Mouse (Mus musculus) lung, embryonic 14.5 days (tissue): ENCODE data around the gene H2-Q10. TPM values are rescaled to one million over a fixed set of nuclear protein-coding genes. Genes with fewer than 3 reads are reported as not detected.
"Not testable (repeated sequence)": the region's sequence is repeated elsewhere in the genome, so short reads cannot be mapped to it uniquely, and the experiment has no call there.

Experiments used
- ATAC-seq: fragments of 200-750 bp; cut with Nextera tagmentation; 2 replicates; pipeline ENCODE4 v1.8.0; 2017; ENCODE audit warnings: mild to moderate bottlenecking, moderate TSS enrichment, moderate library complexity; ENCODE audit not compliant: insufficient read depth
- DNase-seq: peaks from one replicate; pipeline ENCODE4 v3.0.0-alpha.2; 2015
- H3K27ac ChIP-seq: fragments of 300-500 bp; sonication (generic); 2 replicates; pipeline ENCODE4 v1.5.1; 2014; ENCODE audit warnings: low read depth, mild to moderate bottlenecking, moderate library complexity
- H3K27me3 ChIP-seq: fragments of 300-500 bp; sonication (generic); 2 replicates; pipeline ENCODE4 v1.6.1; 2014; ENCODE audit warnings: low read length, control low read depth; ENCODE audit not compliant: insufficient read depth
- H3K36me3 ChIP-seq: fragments of 300-500 bp; sonication (generic); 2 replicates; pipeline ENCODE4 v1.6.1; 2014; ENCODE audit warnings: control low read depth; ENCODE audit not compliant: insufficient read depth
- H3K4me1 ChIP-seq: fragments of 300-500 bp; sonication (generic); 2 replicates; pipeline ENCODE4 v1.6.1; 2014; ENCODE audit warnings: antibody characterized with exemption, control low read depth; ENCODE audit not compliant: insufficient read depth
- H3K4me2 ChIP-seq: fragments of 300-500 bp; sonication (generic); 2 replicates; pipeline ENCODE4 v1.6.1; 2014; ENCODE audit warnings: mild to moderate bottlenecking
- H3K4me3 ChIP-seq: fragments of 300-500 bp; sonication (generic); 2 replicates; pipeline ENCODE4 v1.5.1; 2014; ENCODE audit warnings: low read depth, low read length
- H3K9ac ChIP-seq: fragments of 300-500 bp; sonication (generic); 2 replicates; pipeline ENCODE4 v1.6.1; 2014
- H3K9me3 ChIP-seq: fragments of 300-500 bp; sonication (generic); 2 replicates; pipeline ENCODE4 v1.6.1; 2016; ENCODE audit warnings: low read depth, low read length, control low read depth
- CTCF ChIP-seq: IDR thresholded peaks from 2 replicates; pipeline ENCODE4 v1.5.1; 2016; ENCODE audit warnings: antibody characterized with exemption, low read depth
- WGBS: fragments of 180-500 bp; shearing (Covaris S2); extraction: QIAGEN DNeasy Blood & Tissue Kit; methylation state at CpG from one replicate; pipeline ENCODE4 v1.1.7; 2014; 5-methylcytosine and 5-hydroxymethylcytosine counted together
- polyA plus RNA-seq: library from polyadenylated mRNA; unstranded; fragments of >200 nt; fragmentation: Nextera tagmentation; extraction: Ambion mirVana; gene quantifications from 2 replicates; pipeline ENCODE4 v1.2.1, GENCODE M21; 2014

H2-Q10 gene
- 0.08 and 0.28 TPM in 2 replicates for polyA plus RNA-seq

DNA sequence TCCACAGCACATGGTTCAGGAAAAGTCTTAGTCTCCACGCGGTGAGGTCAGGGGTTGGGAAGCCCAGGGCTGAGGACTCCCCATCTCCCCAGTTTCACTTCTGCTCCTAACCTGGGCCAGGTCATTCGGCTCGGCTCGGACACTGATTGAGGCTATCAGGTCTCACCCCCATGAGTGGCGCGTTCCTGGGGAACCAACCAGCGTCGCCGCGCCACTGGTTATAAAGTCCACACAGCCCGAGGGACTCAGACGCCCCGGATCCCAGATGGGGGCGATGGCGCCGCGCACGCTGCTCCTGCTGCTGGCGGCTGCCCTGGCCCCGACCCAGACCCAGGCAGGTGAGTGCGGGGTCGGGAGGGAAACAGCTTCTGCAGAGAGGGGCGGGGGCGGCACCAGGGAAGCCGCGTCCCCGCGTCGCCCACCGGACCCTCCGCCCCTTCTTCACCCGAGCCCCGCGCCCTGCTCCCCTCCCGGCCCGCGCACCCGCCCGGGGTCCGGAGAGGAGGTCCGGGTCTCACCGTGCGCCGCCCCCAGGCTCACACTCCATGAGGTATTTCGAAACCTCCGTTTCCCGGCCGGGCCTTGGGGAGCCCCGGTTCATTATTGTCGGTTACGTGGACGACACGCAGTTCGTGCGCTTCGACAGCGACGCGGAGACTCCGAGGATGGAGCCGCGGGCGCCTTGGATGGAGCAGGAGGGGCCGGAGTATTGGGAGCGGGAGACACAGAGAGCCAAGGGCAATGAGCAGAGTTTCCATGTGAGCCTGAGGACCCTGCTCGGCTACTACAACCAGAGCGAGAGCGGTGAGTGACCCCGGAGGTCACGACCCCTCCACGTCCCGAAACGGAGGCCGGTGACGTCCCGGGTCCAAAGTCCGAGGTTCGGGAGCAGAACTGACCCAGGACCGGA lies at the start of gene H2-Q10:
Gene H2-Q10 (plus strand): TSS at position 248 of the 910 bp plus-strand sequence.
- peak within 1 kb of the TSS; percentile 16; the same call in 1 of the 2 replicates for H3K9ac ChIP-seq
- WGBS: 1% methylated on average over 80 of the region's 80 CpGs
- no peaks in the 10 kb centered on the region for H3K36me3 ChIP-seq
- ATAC-seq (no peak; the same call in 1 of the 2 replicates), DNase-seq (peak; percentile 11)
- TF ChIP-seq CTCF: no peak
- peaks cover 24% of the 10 kb centered on the region for H3K27me3 ChIP-seq
- H3K4me2 ChIP-seq: peak within 1 kb of the TSS; percentile 75
- H3K27ac ChIP-seq: no peak within 1 kb of the TSS
- no peaks in the 10 kb centered on the region for H3K9me3 ChIP-seq
- H3K4me3 ChIP-seq: peak within 1 kb of the TSS; percentile 41
- no peaks in the 10 kb centered on the region for H3K4me1 ChIP-seq

DNA sequence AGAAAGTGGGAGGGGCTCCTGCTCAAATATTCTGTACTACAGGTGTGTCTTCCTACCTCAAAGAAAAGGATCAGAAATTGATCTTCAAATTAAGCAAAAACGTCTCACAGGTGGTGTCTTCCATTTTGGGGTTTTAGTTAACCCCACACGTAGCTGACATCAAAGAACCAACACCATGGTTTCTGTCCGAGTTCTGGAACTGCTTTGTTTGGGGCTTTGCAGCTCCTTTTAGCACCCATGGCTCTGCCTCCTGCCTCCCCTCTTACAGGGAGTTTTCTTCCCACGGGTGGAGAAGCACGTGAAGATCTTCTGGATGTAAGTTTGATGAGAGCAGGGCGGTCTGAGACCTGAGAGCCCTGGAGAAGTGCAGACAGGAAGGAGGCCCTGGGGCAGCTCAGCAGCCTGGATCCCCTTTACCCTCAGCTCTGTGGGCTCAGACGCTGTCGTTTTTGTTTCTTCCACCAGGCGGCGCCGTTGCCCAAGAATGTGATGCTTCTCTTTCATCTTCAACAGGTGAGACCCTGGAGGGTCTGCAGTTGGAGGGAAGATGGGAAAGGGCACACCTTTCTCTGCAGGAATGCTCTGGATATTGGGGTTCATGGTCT lies 49.6 kb upstream of the H2-Q10 start:
- H3K9ac ChIP-seq, H3K4me3 ChIP-seq, H3K36me3 ChIP-seq, ATAC-seq, H3K4me1 ChIP-seq, H3K4me2 ChIP-seq, H3K9me3 ChIP-seq, H3K27ac ChIP-seq: not testable (repeated sequence)
- peaks cover 16% of the 10 kb centered on the region for H3K27me3 ChIP-seq
- peak; percentile 85 for TF ChIP-seq CTCF
- WGBS: 16% methylated on average over 11 of the region's 11 CpGs
- peak; percentile 69 for DNase-seq

DNA sequence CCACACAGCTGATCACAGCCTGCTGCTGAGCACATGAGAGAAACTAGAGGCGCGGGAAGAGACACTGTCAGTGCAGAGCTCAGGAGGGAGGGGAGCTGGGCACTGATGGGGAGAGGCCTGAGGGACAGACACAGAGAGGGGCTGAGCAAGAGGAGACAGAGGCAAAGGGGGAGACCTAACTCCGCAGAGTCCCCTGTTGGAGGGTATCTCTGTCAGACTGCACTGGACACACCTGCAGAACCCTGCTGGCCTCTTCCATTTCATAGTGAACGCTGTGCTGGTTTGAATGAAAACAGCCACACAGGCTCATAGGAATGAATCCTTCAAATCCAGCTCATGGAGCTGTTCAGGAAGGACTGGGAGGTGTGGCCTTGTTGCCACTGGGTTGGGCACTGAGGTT lies 48.6 kb upstream of the H2-Q10 start:
- H3K9me3 ChIP-seq, H3K36me3 ChIP-seq, H3K4me1 ChIP-seq, H3K4me3 ChIP-seq, ATAC-seq, H3K27ac ChIP-seq, H3K9ac ChIP-seq, DNase-seq, H3K4me2 ChIP-seq: not testable (repeated sequence)
- peaks cover 25% of the 10 kb centered on the region for H3K27me3 ChIP-seq
- 87% methylated on average over 4 of the region's 4 CpGs for WGBS

- not testable (repeated sequence) for H3K4me3 ChIP-seq, H3K27ac ChIP-seq, DNase-seq, H3K4me1 ChIP-seq, H3K9me3 ChIP-seq, ATAC-seq, H3K9ac ChIP-seq, H3K4me2 ChIP-seq, H3K36me3 ChIP-seq
- H3K27me3 ChIP-seq: peaks cover 25% of the 10 kb centered on the region
- WGBS: 89% methylated on average over 5 of the region's 5 CpGs
Observed at GRCm38 (mm10) chr17:35422360-35422759, 47.5 kb upstream of the H2-Q10 start.

DNA sequence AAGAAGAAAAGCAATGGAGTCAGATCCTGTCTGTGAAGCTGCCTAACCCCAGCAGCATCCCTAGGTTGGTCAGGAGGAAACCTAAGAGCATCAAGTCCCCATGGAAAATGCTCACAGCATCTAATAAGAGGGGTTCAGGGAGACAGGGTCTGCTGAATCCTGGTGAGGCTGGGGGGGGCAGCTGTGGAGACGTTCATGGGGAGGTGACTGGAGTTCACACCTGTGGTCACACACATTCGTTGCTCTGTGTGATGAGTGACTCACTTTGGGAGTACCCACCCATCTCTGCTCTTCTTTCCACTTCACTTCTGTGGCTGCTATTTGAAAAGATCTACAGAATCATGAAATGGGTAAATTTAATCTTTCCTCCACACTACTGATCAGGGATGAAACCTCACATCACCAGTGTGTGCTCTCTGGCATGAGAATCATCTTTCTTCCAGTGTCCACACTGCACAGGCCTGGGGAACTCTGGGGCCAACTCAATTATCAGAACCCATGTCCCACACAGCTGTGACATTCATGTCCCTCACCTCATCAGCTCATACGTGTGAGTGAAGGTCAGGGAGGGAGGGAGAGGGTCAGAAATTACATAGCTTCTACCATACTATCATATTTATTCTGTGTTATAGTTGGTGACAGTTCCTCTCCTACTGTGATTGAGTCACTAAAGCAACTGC lies 46.6 kb upstream of the H2-Q10 start:
- not testable (repeated sequence) for H3K36me3 ChIP-seq, H3K9ac ChIP-seq, H3K27ac ChIP-seq, H3K4me3 ChIP-seq, H3K4me1 ChIP-seq, DNase-seq, H3K4me2 ChIP-seq, H3K9me3 ChIP-seq, ATAC-seq
- WGBS: 47% methylated on average over 3 of the region's 3 CpGs
- peaks cover 25% of the 10 kb centered on the region for H3K27me3 ChIP-seq

- not testable (repeated sequence) for H3K36me3 ChIP-seq, H3K4me2 ChIP-seq, H3K27ac ChIP-seq, H3K9me3 ChIP-seq, DNase-seq, H3K9ac ChIP-seq, H3K4me3 ChIP-seq, ATAC-seq, H3K4me1 ChIP-seq
- 82% methylated on average over 3 of the region's 3 CpGs for WGBS
- H3K27me3 ChIP-seq: peaks cover 25% of the 10 kb centered on the region
Observed at GRCm38 (mm10) chr17:35424106-35424505, 45.8 kb upstream of the H2-Q10 start.

- ATAC-seq: peak; percentile 51; the same call in 1 of the 2 replicates
- peak; percentile 55 for DNase-seq
- Histone ChIP-seq H3K9ac (peak within 1 kb of the TSS; percentile 26; the same call in 1 of the 2 replicates), H3K4me2 (peak within 1 kb of the TSS; percentile 63), H3K4me3 (peak within 1 kb of the TSS; percentile 34), H3K27me3 (peaks cover 25% of the 10 kb centered on the region)
- not testable (repeated sequence) for H3K36me3 ChIP-seq, H3K27ac ChIP-seq, H3K4me1 ChIP-seq, H3K9me3 ChIP-seq
- 2% methylated on average over 49 of the region's 66 CpGs for WGBS
Observed at GRCm38 (mm10) chr17:35424624-35425416, 45.1 kb upstream of the H2-Q10 start, which contains the start of gene H2-Q6. H2-Q6 (plus strand) TSS chr17:35424850.
